Mouse (Mus musculus) hematopoietic multipotent progenitor cell, adult 10-12 weeks (in vitro differentiated cells): ENCODE data around the gene Tspan10. TPM values are rescaled to one million over a fixed set of nuclear protein-coding genes. Genes with fewer than 3 reads are reported as not detected.

Experiments
- polyA plus RNA-seq: library from polyadenylated mRNA; stranded (reverse); fragments of >175 nt; gene quantifications from 2 replicates; pipeline ENCODE4 v1.2.3, GENCODE M21; 2012; ENCODE audit warnings: low replicate concordance

Gene Tspan10
- 0.07 TPM in 1 of 2 replicates, not detected in the other for polyA plus RNA-seq

DNA sequence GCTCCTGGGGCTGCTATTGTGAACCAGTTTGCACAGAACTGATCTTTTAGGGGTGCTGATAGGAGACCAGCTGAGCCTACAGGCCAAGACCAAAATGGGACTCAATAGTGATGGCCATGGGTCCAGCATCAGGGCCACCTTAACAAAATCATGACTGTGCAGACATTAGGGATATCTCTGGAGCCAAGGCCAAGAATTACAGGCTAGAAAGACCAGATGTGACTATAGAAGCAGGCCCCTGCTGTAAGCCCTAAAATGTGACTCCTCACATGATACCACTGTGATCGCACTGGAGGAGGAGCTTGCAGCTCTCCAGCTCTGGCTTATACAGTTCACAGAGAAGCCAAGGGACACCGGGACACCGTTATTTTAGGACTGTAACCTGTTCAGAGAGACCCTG is at the start of gene Tspan10:
TSS of gene Tspan10 (plus strand) at position 301 of the 400 bp plus-strand sequence.

DNA sequence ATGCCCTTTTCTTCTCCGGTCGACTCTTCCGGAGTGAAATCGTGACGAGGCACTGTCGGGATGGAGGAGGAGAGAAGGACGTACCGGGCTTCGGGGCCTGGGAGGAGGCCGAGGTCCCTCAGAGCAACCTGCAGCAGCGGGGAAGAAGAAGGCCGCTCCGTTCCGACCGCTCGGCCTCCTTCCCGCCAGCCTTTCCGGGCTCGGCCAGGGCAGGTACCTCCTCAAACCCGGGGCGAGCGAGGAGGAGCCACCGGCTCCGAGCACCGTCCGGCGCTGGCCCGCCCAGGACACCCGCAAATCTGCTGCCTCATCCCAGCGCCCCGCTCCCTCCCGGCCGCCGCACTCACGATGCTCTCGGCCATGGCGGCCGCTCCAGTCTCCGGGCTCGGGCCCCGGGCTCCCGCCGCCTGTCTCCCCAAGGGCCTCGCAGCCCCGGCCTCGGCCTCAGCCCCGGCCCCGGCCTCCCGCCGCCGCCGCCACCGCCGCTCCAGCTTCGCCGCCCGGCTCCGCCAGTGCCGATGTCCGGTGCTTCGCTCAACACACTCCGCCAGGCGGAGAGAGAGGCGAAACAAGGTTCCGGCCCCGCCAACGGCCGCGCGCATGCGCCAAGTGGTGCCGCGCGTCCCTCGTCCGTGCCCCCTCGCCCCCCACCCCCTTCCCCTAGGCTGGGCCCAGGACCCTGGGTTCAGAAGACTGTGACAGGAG is 5.1 kb upstream of the Tspan10 start, which contains the start of gene Nploc4:
TSS of gene Nploc4 (minus strand) at position 557 of the 705 bp plus-strand sequence.

DNA sequence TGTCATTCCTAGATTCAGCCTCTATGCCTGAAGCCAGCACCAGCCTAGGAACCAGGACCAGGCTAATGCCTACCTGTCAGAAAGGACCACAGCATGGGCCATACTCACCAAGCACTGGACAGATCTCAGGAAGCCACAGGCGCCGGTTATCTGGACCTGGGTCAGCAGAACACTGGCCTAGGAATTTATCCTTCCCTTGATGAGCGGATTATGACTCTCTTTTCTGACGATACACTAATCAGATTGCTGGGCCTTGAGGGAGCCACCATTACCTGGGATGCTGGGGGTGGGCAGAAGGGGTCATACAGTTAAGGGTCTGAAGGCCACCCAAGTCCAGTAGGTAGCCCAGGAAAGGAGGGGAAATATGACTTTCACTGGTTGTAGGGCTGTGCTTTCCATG is 10.9 kb downstream of the Tspan10 start, which contains the start of gene Pde6g:
TSS of gene Pde6g (minus strand) at position 195 of the 400 bp plus-strand sequence.

DNA sequence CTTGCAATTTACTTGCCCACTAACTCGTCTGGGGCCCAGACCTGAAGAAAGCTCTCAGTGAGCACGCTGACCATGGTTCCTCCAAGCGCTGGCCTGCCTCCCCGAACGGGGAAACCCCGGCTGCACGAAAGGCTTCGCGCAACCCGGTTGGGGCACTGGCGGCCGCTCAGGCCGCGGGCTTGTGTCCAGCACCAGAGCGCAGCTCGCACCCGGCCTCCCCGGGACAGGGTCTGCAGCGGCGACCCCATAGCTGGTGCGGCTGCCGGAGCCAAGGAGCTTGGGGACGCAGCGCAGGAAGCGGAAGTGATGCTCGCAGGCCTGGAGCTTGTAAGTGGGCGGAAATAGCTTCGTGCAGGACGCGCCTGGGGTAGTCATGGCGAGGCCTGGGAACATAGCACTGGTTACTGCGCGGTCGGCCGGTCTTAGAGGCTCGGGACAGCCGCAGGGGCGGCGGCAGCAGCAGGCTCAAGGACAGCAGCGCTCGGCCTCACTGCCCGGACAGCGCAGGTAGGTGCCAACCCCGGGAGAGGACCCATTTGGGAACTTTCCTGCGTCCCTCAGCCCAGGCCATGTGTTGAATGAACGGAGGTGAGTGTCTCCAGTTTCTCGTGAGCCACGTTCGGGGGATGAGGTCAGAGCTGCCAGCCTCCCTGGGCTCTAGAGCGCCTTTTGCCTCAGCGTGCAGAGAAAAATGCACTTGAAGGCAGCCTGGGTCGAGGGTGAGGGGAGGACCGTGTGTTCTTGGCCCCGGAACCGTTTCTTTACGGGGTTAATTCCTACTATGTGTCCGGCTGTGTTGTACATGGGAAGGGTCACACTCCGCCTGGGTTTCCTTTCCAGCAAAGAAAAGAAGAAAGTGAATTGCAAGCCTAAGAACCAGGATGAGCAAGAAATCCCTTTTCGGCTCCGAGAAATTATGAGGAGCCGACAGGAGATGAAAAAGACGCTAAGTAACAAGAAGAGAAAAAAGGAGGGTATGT is 15.6 kb downstream of the Tspan10 start, which contains the start of the genes Oxld1 and Ccdc137:
TSS of gene Oxld1 (minus strand) at position 297 of the 980 bp plus-strand sequence.
TSS of gene Ccdc137 (plus strand) at position 344 of the 980 bp plus-strand sequence.

DNA sequence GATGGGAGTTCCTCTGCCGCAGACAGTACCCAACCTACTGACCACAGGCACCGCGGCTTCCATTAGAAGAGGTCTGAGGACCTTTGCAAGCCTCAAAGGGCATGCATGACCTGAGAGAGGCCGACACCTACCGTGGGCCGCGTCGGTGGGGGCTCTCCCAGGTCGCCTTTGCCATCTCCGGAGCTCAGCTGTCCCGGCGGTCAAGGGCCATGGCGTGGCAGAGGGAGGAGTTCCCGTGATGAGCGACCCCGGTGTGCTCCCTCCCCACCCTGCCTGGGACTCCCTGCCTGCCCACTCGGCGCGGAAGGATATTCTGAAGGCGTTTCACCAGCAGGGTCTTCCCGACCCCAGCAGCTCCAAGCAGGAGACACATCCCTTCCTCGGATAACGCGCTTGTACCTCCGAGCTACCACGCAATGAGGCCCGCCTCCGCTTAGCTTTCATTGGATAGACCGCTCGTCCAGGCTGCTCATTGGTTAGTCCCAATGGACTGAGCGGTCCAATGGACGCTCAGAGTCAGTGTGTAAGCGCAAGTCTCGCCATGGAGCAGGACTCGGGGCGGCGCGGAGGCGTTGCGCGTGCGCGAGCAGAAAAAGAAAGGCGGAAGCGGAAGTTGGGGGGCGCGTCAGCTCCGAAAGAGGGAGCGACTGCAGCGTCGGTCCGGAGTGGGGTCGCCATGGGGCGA is 24.7 kb downstream of the Tspan10 start, which contains the start of gene Arl16:
TSS of gene Arl16 (minus strand) at position 557 of the 685 bp plus-strand sequence.

DNA sequence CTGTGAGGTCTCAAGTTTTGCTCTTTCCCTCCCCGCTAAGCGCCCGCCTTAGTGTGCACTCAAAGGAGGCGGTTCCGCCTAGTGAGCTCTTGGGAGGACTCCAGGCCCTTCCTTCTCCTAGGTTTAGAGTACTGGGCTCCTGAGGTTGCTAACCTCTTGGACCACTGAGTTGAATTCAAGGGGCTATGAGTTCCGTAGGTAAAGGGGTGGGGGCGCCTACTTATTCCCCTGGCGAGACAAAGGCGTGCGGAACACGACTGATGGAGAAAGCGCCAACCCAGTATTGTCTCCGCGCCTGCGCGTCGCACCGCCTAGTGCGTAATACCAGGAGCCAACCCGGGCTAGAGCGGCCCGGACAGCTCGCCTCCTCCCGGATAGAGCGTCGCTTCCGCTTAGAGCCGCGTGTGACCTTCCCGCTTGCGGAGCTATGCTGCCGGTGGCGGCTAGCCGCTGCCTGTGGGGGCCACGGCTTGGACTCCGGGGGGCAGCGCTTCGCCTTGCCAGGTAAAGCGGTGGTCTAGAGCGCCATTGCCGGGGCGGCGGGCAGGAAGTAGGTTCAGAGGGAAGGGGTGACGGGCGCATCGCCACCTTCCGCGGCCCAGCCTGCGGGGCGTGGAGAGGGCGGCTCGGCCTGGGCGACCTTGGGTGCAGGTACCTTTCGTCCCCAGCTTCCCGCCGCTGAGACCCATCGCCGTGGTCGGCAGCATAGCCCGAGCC is 42.0 kb downstream of the Tspan10 start, which contains the start of gene Mrpl12:
TSS of gene Mrpl12 (plus strand) at position 349 of the 717 bp plus-strand sequence.

DNA sequence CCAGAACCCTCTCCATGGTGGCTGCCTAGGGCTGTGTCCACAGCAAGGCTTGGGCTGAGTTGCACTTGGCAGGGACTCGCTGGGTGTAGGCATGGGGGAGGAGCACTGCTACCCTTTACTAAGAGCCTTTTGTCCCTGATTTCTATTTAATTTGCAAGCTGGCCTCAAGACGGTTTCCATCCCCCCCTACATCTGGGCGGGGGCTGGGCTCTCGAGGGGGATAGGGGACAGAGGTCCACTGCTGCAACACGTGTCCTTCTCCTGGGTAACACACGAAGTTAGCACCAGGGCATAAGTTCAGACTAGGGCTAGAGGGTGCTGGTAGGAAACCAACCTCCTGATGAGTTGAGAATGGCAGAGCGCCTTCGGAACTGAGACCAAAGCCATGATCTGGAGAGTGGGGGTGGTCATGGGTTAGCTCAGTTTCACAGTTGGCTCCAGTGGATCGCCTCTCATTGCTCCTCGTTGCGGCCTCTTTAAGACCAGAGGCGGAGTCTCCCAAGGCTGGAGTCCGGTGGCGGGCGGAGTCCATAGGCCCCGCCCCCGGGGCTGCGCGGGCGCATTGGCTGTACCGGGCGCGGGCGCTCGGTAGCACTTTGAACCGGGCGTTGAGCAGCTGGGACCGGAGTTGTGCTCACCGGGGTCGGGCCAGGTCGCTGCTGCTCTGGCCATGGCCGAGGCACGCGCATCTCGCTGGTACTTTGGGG is 49.0 kb downstream of the Tspan10 start, which contains the start of gene Slc25a10:
TSS of gene Slc25a10 (plus strand) at position 524 of the 707 bp plus-strand sequence.

Other genes with a start within 250 kb of the Tspan10 start
- 3.3 and 4.0 TPM in 2 replicates for gene Bahcc1, start 209.7 kb upstream of the Tspan10 start, polyA plus RNA-seq
- gene Actg1, start 94.1 kb upstream of the Tspan10 start, polyA plus RNA-seq: 867 and 988 TPM in 2 replicates
- 0.08 TPM in 1 of 2 replicates, not detected in the other for gene Fscn2, start 81.1 kb upstream of the Tspan10 start, polyA plus RNA-seq
- gene Faap100, start 63.9 kb upstream of the Tspan10 start, polyA plus RNA-seq: 21.3 and 34.2 TPM in 2 replicates
- gene Nploc4, start 4.9 kb upstream of the Tspan10 start, polyA plus RNA-seq: 61.4 and 65.9 TPM in 2 replicates
- 0.13 and 0.58 TPM in 2 replicates for gene Pde6g, start 10.9 kb downstream of the Tspan10 start, polyA plus RNA-seq
- 10.5 and 12.8 TPM in 2 replicates for gene Oxld1, start 15.4 kb downstream of the Tspan10 start, polyA plus RNA-seq
- gene Ccdc137, start 15.5 kb downstream of the Tspan10 start, polyA plus RNA-seq: 20.5 and 30.8 TPM in 2 replicates
- 27.3 and 31.8 TPM in 2 replicates for gene Arl16, start 25.0 kb downstream of the Tspan10 start, polyA plus RNA-seq
- gene Mrpl12, start 42.0 kb downstream of the Tspan10 start, polyA plus RNA-seq: 130 and 185 TPM in 2 replicates
- 27.5 and 43.7 TPM in 2 replicates for gene Slc25a10, start 49.2 kb downstream of the Tspan10 start, polyA plus RNA-seq
- not detected in 2 replicates for gene Gcgr, start 88.1 kb downstream of the Tspan10 start, polyA plus RNA-seq
- gene Mcrip1, start 107.1 kb downstream of the Tspan10 start, polyA plus RNA-seq: 130 and 145 TPM in 2 replicates
- gene Ppp1r27, start 108.5 kb downstream of the Tspan10 start, polyA plus RNA-seq: not detected in 2 replicates
- 322 and 696 TPM in 2 replicates for gene P4hb, start 130.6 kb downstream of the Tspan10 start, polyA plus RNA-seq
- gene Arhgdia, start 139.0 kb downstream of the Tspan10 start, polyA plus RNA-seq: 989 and 1,139 TPM in 2 replicates
- 123 and 133 TPM in 2 replicates for gene Alyref, start 155.7 kb downstream of the Tspan10 start, polyA plus RNA-seq
- gene Anapc11, start 155.8 kb downstream of the Tspan10 start, polyA plus RNA-seq: 30.2 and 93.3 TPM in 2 replicates
- gene Npb, start 165.8 kb downstream of the Tspan10 start, polyA plus RNA-seq: 3.7 and 6.2 TPM in 2 replicates
- 62.9 and 99.6 TPM in 2 replicates for gene Pcyt2, start 175.3 kb downstream of the Tspan10 start, polyA plus RNA-seq
- 225 and 508 TPM in 2 replicates for gene Sirt7, start 182.6 kb downstream of the Tspan10 start, polyA plus RNA-seq
- 42.4 and 46.3 TPM in 2 replicates for gene Mafg, start 191.0 kb downstream of the Tspan10 start, polyA plus RNA-seq
- gene Pycr1, start 201.1 kb downstream of the Tspan10 start, polyA plus RNA-seq: 1.2 and 1.3 TPM in 2 replicates
- gene Myadml2, start 205.5 kb downstream of the Tspan10 start, polyA plus RNA-seq: 0.42 and 1.4 TPM in 2 replicates
- gene Notum, start 218.5 kb downstream of the Tspan10 start, polyA plus RNA-seq: not detected in 2 replicates
- 214 and 360 TPM in 2 replicates for gene Aspscr1, start 230.3 kb downstream of the Tspan10 start, polyA plus RNA-seq